Mouse (Mus musculus) central nervous system, embryonic 18 days (tissue): ENCODE measurements around the gene Ccdc39. TPM values are rescaled to one million over a fixed set of nuclear protein-coding genes. Genes with fewer than 3 reads are reported as not detected.

ENCODE experiments used
- polyA plus RNA-seq: library from polyadenylated mRNA; depleted of rRNA; stranded (reverse); fragments of >200 nt; gene quantifications from 2 replicates; pipeline ENCODE4 v1.2.3, GENCODE M21; 2012; rRNA removed

Gene Ccdc39
- 59.0 and 63.3 TPM in 2 replicates for polyA plus RNA-seq

GRCm38 (mm10) chr3:33843801-33844632 lies at the start of gene Ccdc39:
Gene Ccdc39, minus strand, starts transcription at chr3:33844310.

GRCm38 (mm10) chr3:33799617-33800512 lies 44.2 kb downstream of the Ccdc39 start, which contains the start of gene Ttc14:
Gene Ttc14, plus strand, starts transcription at chr3:33799832.

Other genes starting within 250 kb of the Ccdc39 start
- 47.4 and 49.0 TPM in 2 replicates for gene Ttc14, start 44.5 kb downstream of the Ccdc39 start, polyA plus RNA-seq
- 52.6 and 57.5 TPM in 2 replicates for gene Fxr1, start 175.6 kb upstream of the Ccdc39 start, polyA plus RNA-seq
- 93.4 and 95.2 TPM in 2 replicates for gene Dnajc19, start 237.0 kb upstream of the Ccdc39 start, polyA plus RNA-seq